Mouse (Mus musculus) MEL (cell line): Measurements from ENCODE around the gene 1700001O22Rik. TPM values are rescaled to one million over a fixed set of nuclear protein-coding genes. Genes with fewer than 3 reads are reported as not detected.

Experiments used
- DNase-seq: peaks from one replicate; pipeline ENCODE4 v3.0.0; 2011; ENCODE audit warnings: low read depth, low spot score
- H3K27ac ChIP-seq: 2 replicates; pipeline ENCODE4 v1.5.1; 2012; ENCODE audit warnings: low read depth, mild to moderate bottlenecking, control low read depth, low read length, moderate library complexity; ENCODE audit not compliant: control insufficient read depth
- H3K27me3 ChIP-seq, 2 experiments: fragments of 150-350 bp in 1 of 2; sonication (generic) in 1 of 2; 2 replicates each; pipeline ENCODE4 v1.6.1; 2012; ENCODE audit warnings: low read length in 2 of 2, mild to moderate bottlenecking in 2 of 2, improper control_type of control experiment in 1 of 2, moderate library complexity in 1 of 2; ENCODE audit not compliant: insufficient read depth in 2 of 2, control insufficient read depth in 1 of 2
- H3K36me3 ChIP-seq, 2 experiments: 2 replicates each; pipeline ENCODE4 v1.6.1; 2012 to 2014; ENCODE audit warnings: low read length in 2 of 2, improper control_type of control experiment in 1 of 2, inconsistent platforms in 1 of 2, mild to moderate bottlenecking in 1 of 2; ENCODE audit not compliant: insufficient read depth in 2 of 2, control insufficient read depth in 1 of 2
- H3K4me1 ChIP-seq, 2 experiments: fragments of 150-350 bp in 1 of 2; sonication (generic) in 1 of 2; 2 replicates each; pipeline ENCODE4 v1.6.1; 2012; ENCODE audit warnings: low read length in 2 of 2, improper control_type of control experiment in 1 of 2, mild to moderate bottlenecking in 1 of 2; ENCODE audit not compliant: insufficient read depth in 2 of 2, control insufficient read depth in 1 of 2
- H3K4me3 ChIP-seq, 2 experiments: fragments of 150-350 bp in 1 of 2; sonication (generic) in 1 of 2; 2 replicates each; pipeline ENCODE4 v1.5.1; 2012; ENCODE audit warnings: low read depth in 2 of 2, low read length in 2 of 2, mild to moderate bottlenecking in 2 of 2, moderate library complexity in 2 of 2, control low read depth in 1 of 2, improper control_type of control experiment in 1 of 2; ENCODE audit not compliant: control insufficient read depth in 1 of 2, insufficient read depth in 1 of 2
- H3K79me2 ChIP-seq: 2 replicates; pipeline ENCODE4 v1.6.1; 2012; ENCODE audit warnings: mild to moderate bottlenecking, low read length, moderate library complexity; ENCODE audit not compliant: control insufficient read depth, poor library complexity, insufficient read depth
- H3K9ac ChIP-seq: 2 replicates; pipeline ENCODE4 v1.6.1; 2012; ENCODE audit warnings: low read depth, mild to moderate bottlenecking, control low read depth, low read length, moderate library complexity; ENCODE audit not compliant: control insufficient read depth, poor library complexity, severe bottlenecking
- H3K9me3 ChIP-seq: fragments of 150-350 bp; sonication (generic); replicated peaks from 2 replicates; pipeline ENCODE4 v1.6.1; 2012; ENCODE audit warnings: mild to moderate bottlenecking, low read length, improper control_type of control experiment, moderate library complexity; ENCODE audit not compliant: insufficient read depth
- BHLHE40 ChIP-seq: IDR thresholded peaks from 2 replicates; pipeline ENCODE4 v1.6.1; 2012; ENCODE audit warnings: low read depth, mild to moderate bottlenecking, inconsistent platforms, low read length, improper control_type of control experiment, borderline replicate concordance
- CHD1 ChIP-seq: IDR thresholded peaks from 2 replicates; pipeline ENCODE4 v1.6.1; 2012; ENCODE audit warnings: low read depth, mild to moderate bottlenecking, inconsistent platforms, low read length, improper control_type of control experiment
- CHD2 ChIP-seq: IDR thresholded peaks from 2 replicates; pipeline ENCODE4 v1.6.1; 2011; ENCODE audit warnings: low read length, improper control_type of control experiment
- CTCF ChIP-seq, 3 experiments: IDR thresholded peaks in 2 of 3; conservative IDR thresholded peaks in 1 of 3; 2 replicates each; pipeline ENCODE4 v1.5.1; 2011 to 2012; ENCODE audit warnings: low read length in 3 of 3, low read depth in 2 of 3, mild to moderate bottlenecking in 2 of 3, improper control_type of control experiment in 1 of 3, inconsistent platforms in 1 of 3, mixed read lengths in 1 of 3, moderate library complexity in 1 of 3; ENCODE audit not compliant: control insufficient read depth in 1 of 3, insufficient read depth in 1 of 3, poor library complexity in 1 of 3, severe bottlenecking in 1 of 3
- ELF1 ChIP-seq: IDR thresholded peaks from 2 replicates; pipeline ENCODE4 v1.6.1; 2014; ENCODE audit warnings: low read depth, mild to moderate bottlenecking, inconsistent platforms, low read length, improper control_type of control experiment, moderate library complexity
- EP300 ChIP-seq, 2 experiments: IDR thresholded peaks; 2 replicates each; pipeline ENCODE4 v1.6.1; 2011; ENCODE audit warnings: improper control_type of control experiment in 2 of 2, low read length in 2 of 2, low read depth in 1 of 2, mild to moderate bottlenecking in 1 of 2
- ETS1 ChIP-seq: IDR thresholded peaks from 2 replicates; pipeline ENCODE4 v1.6.1; 2012; ENCODE audit warnings: low read depth, mild to moderate bottlenecking, inconsistent platforms, low read length, improper control_type of control experiment, moderate library complexity
- GABPA ChIP-seq: IDR thresholded peaks from 2 replicates; pipeline ENCODE4 v1.6.1; 2012; ENCODE audit warnings: low read depth, mild to moderate bottlenecking, inconsistent platforms, low read length, improper control_type of control experiment, moderate library complexity
- GATA1 ChIP-seq: IDR thresholded peaks from 2 replicates; pipeline ENCODE4 v1.6.1; 2011; ENCODE audit warnings: low read depth, low read length, improper control_type of control experiment
- HCFC1 ChIP-seq: IDR thresholded peaks from 2 replicates; pipeline ENCODE4 v1.6.1; 2012; ENCODE audit warnings: low read depth, mild to moderate bottlenecking, inconsistent platforms, low read length, improper control_type of control experiment, moderate library complexity
- KAT2A ChIP-seq: conservative IDR thresholded peaks from 2 replicates; pipeline ENCODE4 v1.6.1; 2012; ENCODE audit warnings: low read depth, low read length, improper control_type of control experiment, inconsistent platforms
- MAFK ChIP-seq: IDR thresholded peaks from 2 replicates; pipeline ENCODE4 v1.6.1; 2011; ENCODE audit warnings: low read depth, mild to moderate bottlenecking, low read length, improper control_type of control experiment, borderline replicate concordance
- MAX ChIP-seq: IDR thresholded peaks from 2 replicates; pipeline ENCODE4 v1.6.1; 2011; ENCODE audit warnings: low read length, improper control_type of control experiment
- MAZ ChIP-seq: IDR thresholded peaks from 2 replicates; pipeline ENCODE4 v1.6.1; 2012; ENCODE audit warnings: low read depth, mild to moderate bottlenecking, inconsistent platforms, low read length, improper control_type of control experiment
- MXI1 ChIP-seq: IDR thresholded peaks from 2 replicates; pipeline ENCODE4 v1.6.1; 2011; ENCODE audit warnings: mild to moderate bottlenecking, low read depth, low read length, improper control_type of control experiment
- MYB ChIP-seq: IDR thresholded peaks from 2 replicates; pipeline ENCODE4 v1.6.1; 2011; ENCODE audit warnings: mild to moderate bottlenecking, low read depth, low read length, improper control_type of control experiment
- MYC ChIP-seq: IDR thresholded peaks from 2 replicates; pipeline ENCODE4 v1.6.1; 2011; ENCODE audit warnings: low read depth, mild to moderate bottlenecking, low read length, improper control_type of control experiment, moderate library complexity
- NELFE ChIP-seq: IDR thresholded peaks from 2 replicates; pipeline ENCODE4 v1.6.1; 2011; ENCODE audit warnings: low read depth, low read length, improper control_type of control experiment
- NRF1 ChIP-seq: IDR thresholded peaks from 2 replicates; pipeline ENCODE4 v1.6.1; 2014; ENCODE audit warnings: low read depth, mild to moderate bottlenecking, inconsistent platforms, low read length, improper control_type of control experiment, moderate library complexity; ENCODE audit not compliant: poor library complexity, insufficient read depth, severe bottlenecking
- POLR2A ChIP-seq, 2 experiments: IDR thresholded peaks; 2 replicates each; pipeline ENCODE4 v1.6.1; 2011 to 2012; ENCODE audit warnings: low read length in 2 of 2, mild to moderate bottlenecking in 2 of 2, control low read depth in 1 of 2, improper control_type of control experiment in 1 of 2, low read depth in 1 of 2, moderate library complexity in 1 of 2; ENCODE audit not compliant: control insufficient read depth in 1 of 2, insufficient read depth in 1 of 2, poor library complexity in 1 of 2
- POLR2AphosphoS2 ChIP-seq: IDR thresholded peaks from 2 replicates; pipeline ENCODE4 v1.6.1; 2011; ENCODE audit warnings: low read length, improper control_type of control experiment
- POLR2AphosphoS5 ChIP-seq: IDR thresholded peaks from 2 replicates; pipeline ENCODE4 v1.6.1; 2012; ENCODE audit warnings: low read depth, borderline replicate concordance, mild to moderate bottlenecking, inconsistent platforms, low read length, moderate library complexity, mixed read lengths
- RAD21 ChIP-seq: IDR thresholded peaks from 2 replicates; pipeline ENCODE4 v1.6.1; 2011; ENCODE audit warnings: mild to moderate bottlenecking, low read depth, low read length, improper control_type of control experiment
- RCOR1 ChIP-seq: IDR thresholded peaks from 2 replicates; pipeline ENCODE4 v1.6.1; 2012; ENCODE audit warnings: low read depth, mild to moderate bottlenecking, inconsistent platforms, low read length, improper control_type of control experiment
- SIN3A ChIP-seq: IDR thresholded peaks from 2 replicates; pipeline ENCODE4 v1.6.1; 2012; ENCODE audit warnings: low read length, improper control_type of control experiment, inconsistent platforms
- SMC3 ChIP-seq: IDR thresholded peaks from 2 replicates; pipeline ENCODE4 v1.6.1; 2011; ENCODE audit warnings: low read depth, low read length, improper control_type of control experiment
- TBP ChIP-seq: IDR thresholded peaks from 2 replicates; pipeline ENCODE4 v1.8.0; 2011; ENCODE audit warnings: low read depth, low read length, improper control_type of control experiment
- TCF12 ChIP-seq: IDR thresholded peaks from 2 replicates; pipeline ENCODE4 v1.6.1; 2014; ENCODE audit warnings: low read depth, mild to moderate bottlenecking, inconsistent platforms, low read length, improper control_type of control experiment, moderate library complexity
- UBTF ChIP-seq: IDR thresholded peaks from 2 replicates; pipeline ENCODE4 v1.6.1; 2012; ENCODE audit warnings: low read depth, mild to moderate bottlenecking, inconsistent platforms, low read length, improper control_type of control experiment, moderate library complexity, borderline replicate concordance; ENCODE audit not compliant: insufficient read depth
- USF1 ChIP-seq: IDR thresholded peaks from 2 replicates; pipeline ENCODE4 v1.6.1; 2014; ENCODE audit warnings: low read depth, mild to moderate bottlenecking, inconsistent platforms, low read length, improper control_type of control experiment, moderate library complexity
- USF2 ChIP-seq, 2 experiments: IDR thresholded peaks; 2 replicates each; pipeline ENCODE4 v1.6.1; 2011 to 2012; ENCODE audit warnings: improper control_type of control experiment in 2 of 2, low read length in 2 of 2, borderline replicate concordance in 1 of 2, inconsistent platforms in 1 of 2, low read depth in 1 of 2, mild to moderate bottlenecking in 1 of 2; ENCODE audit not compliant: insufficient read depth in 1 of 2
- ZC3H11A ChIP-seq: IDR thresholded peaks from 2 replicates; pipeline ENCODE4 v1.6.1; 2012; ENCODE audit warnings: low read depth, mild to moderate bottlenecking, inconsistent platforms, low read length, improper control_type of control experiment
- ZKSCAN1 ChIP-seq: IDR thresholded peaks from 2 replicates; pipeline ENCODE4 v1.6.1; 2012; ENCODE audit warnings: low read depth, mild to moderate bottlenecking, inconsistent platforms, low read length, improper control_type of control experiment, moderate library complexity
- ZMIZ1 ChIP-seq: IDR thresholded peaks from 2 replicates; pipeline ENCODE4 v1.6.1; 2012; ENCODE audit warnings: low read depth, mild to moderate bottlenecking, inconsistent platforms, low read length, improper control_type of control experiment, moderate library complexity
- ZNF384 ChIP-seq: IDR thresholded peaks from 2 replicates; pipeline ENCODE4 v1.6.1; 2012; ENCODE audit warnings: low read depth, mild to moderate bottlenecking, inconsistent platforms, low read length, improper control_type of control experiment
- polyA plus RNA-seq, 2 experiments: library from polyadenylated mRNA; stranded (reverse) in 1 of 2; unstranded in 1 of 2; fragments of >175 nt in 1 of 2; fragments of >200 nt in 1 of 2; gene quantifications; 2 replicates each; pipeline versions ENCODE4 v1.2.1 to v1.2.4; 2012; ENCODE audit warnings: low replicate concordance in 2 of 2, low read depth in 1 of 2; ENCODE audit not compliant: insufficient read length in 2 of 2, insufficient read depth in 1 of 2, missing spikeins in 1 of 2
- total RNA-seq: library from RNA; depleted of rRNA; stranded (reverse); fragments of 300-350 nt; gene quantifications from 2 replicates; pipeline ENCODE4 v1.2.3, GENCODE M21; 2012

The 1700001O22Rik gene
- total and polyA plus RNA-seq, 3 experiments, result 0.50 to 1.8 TPM; not detected in 1

GRCm38 (mm10) chr2:30772581-30773312 lies 30.7 kb downstream of the 1700001O22Rik start:
- Histone ChIP-seq H3K79me2 (peaks cover 2% of the 10 kb centered on the region; the same call in 1 of the 2 replicates), H3K9me3 (no peaks in the 10 kb centered on the region), H3K4me1 (peaks cover 16 to 37% of the 10 kb centered on the region in 2 experiments), H3K27ac (peak overlapping the region; percentile 93), H3K4me3 (peak overlapping the region; percentile 30 to 32), H3K36me3 (peaks cover 0 to 19% of the 10 kb centered on the region in 2 experiments; a peak in 2 of 4 replicates), H3K27me3 (no peaks in the 10 kb centered on the region), H3K9ac (peak overlapping the region; percentile 67)
- DNase-seq, result peak; percentile 92
- no peak for TF ChIP-seq MYC
- TF ChIP-seq RCOR1, result 0 out of 2 replicates have a peak, but pooled peaks have one; percentile 38
- no peak for TF ChIP-seq USF2 (IDR thresholded peaks at IDR 0.05; ENCODE audit: borderline replicate concordance in 1 of 2, insufficient read depth in 1 of 2, low read depth in 1 of 2, low read length in 2 of 2)
- peak; percentile 59; the same call in 1 of the 2 replicates for TF ChIP-seq GABPA
- TF ChIP-seq EP300 (IDR thresholded peaks at IDR 0.05; ENCODE audit: low read depth in 1 of 2, low read length in 2 of 2), result peak; percentile 27 to 58
- 0 out of 2 replicates have a peak, but pooled peaks have one; percentile 4 for TF ChIP-seq MXI1
- TF ChIP-seq MYB, result no peak
- TF ChIP-seq UBTF, result no peak
- TF ChIP-seq SIN3A, result peak; percentile 31; the same call in 1 of the 2 replicates
- no peak for TF ChIP-seq POLR2AphosphoS2
- no peak for TF ChIP-seq ZMIZ1
- TF ChIP-seq POLR2AphosphoS5, result no peak; the same call in 1 of the 2 replicates
- TF ChIP-seq SMC3, result no peak
- TF ChIP-seq ZNF384, result no peak
- TF ChIP-seq POLR2A (IDR thresholded peaks at IDR 0.05; ENCODE audit: control insufficient read depth in 1 of 2, insufficient read depth in 1 of 2, low read depth in 1 of 2, low read length in 2 of 2, poor library complexity in 1 of 2), result peak in 1 of 2 experiments; percentile 51; a peak in 1 of 4 replicates
- 0 out of 2 replicates have a peak, but pooled peaks have one; percentile 28 for TF ChIP-seq HCFC1
- TF ChIP-seq TCF12, result peak; percentile 70; the same call in 1 of the 2 replicates
- TF ChIP-seq NELFE, result no peak; the same call in 1 of the 2 replicates
- no peak for TF ChIP-seq KAT2A
- TF ChIP-seq ZC3H11A, result no peak
- no peak for TF ChIP-seq RAD21
- TF ChIP-seq CHD1, result no peak
- 0 out of 2 replicates have a peak, but pooled peaks have one; percentile 32 for TF ChIP-seq MAX
- no peak for TF ChIP-seq CTCF (IDR thresholded peaks at IDR 0.05 in 2 of 3, conservative IDR thresholded peaks at IDR 0.05 in 1 of 3; ENCODE audit: control insufficient read depth in 1 of 3, insufficient read depth in 1 of 3, low read depth in 2 of 3, low read length in 3 of 3, poor library complexity in 1 of 3, severe bottlenecking in 1 of 3)
- peak; percentile 53 for TF ChIP-seq TBP
- no peak for TF ChIP-seq GATA1
- TF ChIP-seq NRF1, result no peak
- no peak for TF ChIP-seq ZKSCAN1
- no peak for TF ChIP-seq CHD2
- no peak; the same call in 1 of the 2 replicates for TF ChIP-seq ELF1
- no peak for TF ChIP-seq MAFK
- no peak for TF ChIP-seq BHLHE40
- peak; percentile 73 for TF ChIP-seq ETS1
- TF ChIP-seq MAZ, result peak; percentile 78; the same call in 1 of the 2 replicates
- peak; percentile 12; the same call in 1 of the 2 replicates for TF ChIP-seq USF1
